Mouse (Mus musculus) neutrophil, adult 5-6 weeks (primary cell): ENCODE results near the gene Tiam1. TPM values are rescaled to one million over a fixed set of nuclear protein-coding genes. Genes with fewer than 3 reads are reported as not detected.

ENCODE experiments used
- total RNA-seq: library from RNA; stranded (forward); fragments of 200-1000 nt; gene quantifications from 2 replicates; pipeline ENCODE4 v1.2.3, GENCODE M21; 2017

Tiam1 gene
- total RNA-seq, 1 experiment from 2014 or later = 8.8 TPM

Other genes starting within 250 kb of the Tiam1 start
- gene Sod1, start 77.0 kb upstream of the Tiam1 start, total RNA-seq = 234 and 238 TPM in 2 replicates
- gene Scaf4, start 140.7 kb upstream of the Tiam1 start, total RNA-seq = 46.8 and 50.0 TPM in 2 replicates
- gene Hunk, start 242.2 kb upstream of the Tiam1 start, total RNA-seq = 0.37 and 0.47 TPM in 2 replicates